Comparison of ENCODE assay signal across 8 mouse cellular contexts in the genomic region with DNA sequence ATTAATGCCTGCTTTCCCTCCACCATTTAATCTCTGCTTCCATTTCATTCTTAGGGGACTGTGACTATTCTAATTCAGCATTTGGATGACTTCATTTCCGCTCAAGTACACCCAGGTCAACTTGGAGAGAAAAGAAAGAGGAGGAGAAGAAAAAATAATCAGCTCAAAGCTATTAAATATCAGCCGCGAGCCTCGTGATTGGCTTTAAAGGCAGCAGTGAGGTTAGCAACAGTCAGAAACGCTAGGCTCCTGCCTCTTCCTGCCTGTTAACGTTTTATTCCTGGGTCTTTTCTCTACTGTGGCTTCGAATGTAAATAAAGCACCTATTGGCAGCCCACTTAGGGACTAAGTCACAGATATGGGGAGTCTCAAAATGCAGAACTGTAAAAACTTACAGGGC.
A peak's percentile ranks its signal among the peaks of the same experiment; 100 is the strongest.
DNase-seq lines count a peak whose midpoint lies in the region; ATAC-seq and TF ChIP-seq lines count a peak whose summit lies in the region.

No protein-coding gene starts in this region.

- H3K27me3 ChIP-seq in kidney, adult 2 months (replicated peaks; ENCODE audit: control insufficient read depth, insufficient read depth, low read length) = no peaks in the 10 kb centered on the region
- no peaks in the 10 kb centered on the region for H3K27me3 ChIP-seq in hindbrain, embryonic 13.5 days
- H3K27me3 ChIP-seq in midbrain, embryonic 14.5 days (ENCODE audit: control insufficient read depth, insufficient read depth, low read length) = no peaks in the 10 kb centered on the region

- H3K36me3 ChIP-seq in kidney, adult 2 months (ENCODE audit: control insufficient read depth, insufficient read depth, low read length) = no peaks in the 10 kb centered on the region
- no peaks in the 10 kb centered on the region for H3K36me3 ChIP-seq in hindbrain, embryonic 13.5 days
- no peaks in the 10 kb centered on the region for H3K36me3 ChIP-seq in midbrain, embryonic 14.5 days (ENCODE audit: control insufficient read depth, insufficient read depth, low read length)

- WGBS in kidney, adult 2 months = 14% methylated on average over 7 of the region's 7 CpGs
- WGBS in hindbrain, embryonic 13.5 days = 4% methylated on average over 7 of the region's 7 CpGs
- WGBS in midbrain, embryonic 14.5 days = 2% methylated on average over 7 of the region's 7 CpGs

- no peaks in the 10 kb centered on the region for H3K9me3 ChIP-seq in hindbrain, embryonic 13.5 days
- no peaks in the 10 kb centered on the region for H3K9me3 ChIP-seq in midbrain, embryonic 14.5 days (ENCODE audit: control insufficient read depth, low read length)

- DNase-seq in kidney, adult 2 months = peak; percentile 57
- DNase-seq in kidney, adult 8-10 months = no peak
- peak; percentile 71 for DNase-seq in midbrain, embryonic 14.5 days
- DNase-seq in right cerebral cortex, adult 18-20 months = no peak
- no peak for DNase-seq in adipocyte (ENCODE audit: low spot score)

- H3K27ac ChIP-seq in kidney, adult 2 months (ENCODE audit: insufficient read depth, low read depth, low read length) = peak overlapping the region; percentile 77
- H3K27ac ChIP-seq in cortical plate, adult 2 months (ENCODE audit: insufficient read depth, low read length) = peak overlapping the region; percentile 60
- peak overlapping the region; percentile 92 for H3K27ac ChIP-seq in hindbrain, embryonic 13.5 days
- H3K27ac ChIP-seq in midbrain, embryonic 14.5 days (replicated peaks; ENCODE audit: low read depth, low read length) = peak overlapping the region; percentile 90

- H3K4me2 ChIP-seq in hindbrain, embryonic 13.5 days = peak overlapping the region; percentile 41
- H3K4me2 ChIP-seq in midbrain, embryonic 14.5 days (ENCODE audit: low read length) = peak overlapping the region; percentile 40

- ATAC-seq in hindbrain, embryonic 13.5 days (ENCODE audit: low FRiP score) = no peak
- peak; percentile 3; the same call in 1 of the 2 replicates for ATAC-seq in midbrain, embryonic 14.5 days (ENCODE audit: low FRiP score, low TSS enrichment)
- ATAC-seq in megakaryocyte, adult 5-6 weeks (ENCODE audit: poor library complexity, severe bottlenecking) = no peak

- TF ChIP-seq POLR2A in kidney, adult 2 months (IDR thresholded peaks at IDR 0.05; ENCODE audit: low read depth, low read length) = no peak
- TF ChIP-seq POLR2A in cortical plate, adult 2 months (IDR thresholded peaks at IDR 0.05; ENCODE audit: extremely low read depth, insufficient read depth, low read length) = no peak

- TF ChIP-seq CTCF in kidney, adult 2 months (conservative IDR thresholded peaks at IDR 0.05; ENCODE audit: insufficient read depth, insufficient read length, low read depth, low read length) = no peak
- TF ChIP-seq CTCF in cortical plate, adult 2 months (IDR thresholded peaks at IDR 0.05; ENCODE audit: extremely low read depth, insufficient read depth, low read length) = no peak

- H3K9ac ChIP-seq in hindbrain, embryonic 13.5 days = peak overlapping the region; percentile 64
- H3K9ac ChIP-seq in midbrain, embryonic 14.5 days (replicated peaks; ENCODE audit: low read length) = no peak overlapping the region; the same call in 1 of the 2 replicates

- H3K4me1 ChIP-seq in kidney, adult 2 months (ENCODE audit: control insufficient read depth, insufficient read depth, low read length) = peaks cover 45% of the 10 kb centered on the region
- peaks cover 12% of the 10 kb centered on the region for H3K4me1 ChIP-seq in cortical plate, adult 2 months (ENCODE audit: control insufficient read depth, insufficient read depth, low read length)
- H3K4me1 ChIP-seq in hindbrain, embryonic 13.5 days (replicated peaks) = peaks cover 91% of the 10 kb centered on the region
- H3K4me1 ChIP-seq in midbrain, embryonic 14.5 days (ENCODE audit: control insufficient read depth, insufficient read depth, low read length) = peaks cover 76% of the 10 kb centered on the region

- H3K4me3 ChIP-seq in kidney, adult 2 months (ENCODE audit: insufficient read depth, low read depth, low read length) = no peak overlapping the region
- no peak overlapping the region for H3K4me3 ChIP-seq in cortical plate, adult 2 months (ENCODE audit: insufficient read depth, low read length)
- H3K4me3 ChIP-seq in hindbrain, embryonic 13.5 days = no peak overlapping the region
- H3K4me3 ChIP-seq in midbrain, embryonic 14.5 days (replicated peaks; ENCODE audit: low read depth, low read length) = no peak overlapping the region

Comparison
In these comparisons a context has a peak if more than half of its experiments do, and no peak if none do; other contexts are left out.
1. DNase-seq: peak in kidney, adult 2 months (single experiment) and midbrain, embryonic 14.5 days (single experiment); none in kidney, adult 8-10 months (0 of 2), right cerebral cortex, adult 18-20 months (single experiment) and adipocyte (single experiment).
2. Peak in every context shown above with its lines, with median percentiles within 50 percentile points of each other: H3K27ac ChIP-seq.